Mouse (Mus musculus): ENCODE results near the gene Ggt1.
"Not testable (repeated sequence)": the region's sequence is repeated elsewhere in the genome, so short reads cannot be mapped to it uniquely, and the experiment has no call there.

The Ggt1 gene

GRCm38 (mm10) chr10:75561071-75561654 lies at the start of gene Ggt1:
Gene Ggt1, plus strand, starts transcription at chr10:75561604.
- DNase-seq (ENCODE audit: low spot score) = no peak

- no peak for DNase-seq (ENCODE audit: low spot score)
Observed at GRCm38 (mm10) chr10:75511897-75512296, 49.5 kb upstream of the Ggt1 start.

- no peak for DNase-seq (ENCODE audit: low spot score)
Observed at GRCm38 (mm10) chr10:75512796-75513195, 48.6 kb upstream of the Ggt1 start.

- no peak for DNase-seq (ENCODE audit: low spot score)
Observed at GRCm38 (mm10) chr10:75513306-75514067, 47.9 kb upstream of the Ggt1 start.

GRCm38 (mm10) chr10:75514361-75514760 lies 47.0 kb upstream of the Ggt1 start:
- DNase-seq (ENCODE audit: low spot score) = no peak

- DNase-seq (ENCODE audit: low spot score) = no peak
Observed at GRCm38 (mm10) chr10:75515216-75516037, 46.0 kb upstream of the Ggt1 start.

GRCm38 (mm10) chr10:75516038-75516723 lies 45.2 kb upstream of the Ggt1 start:
- DNase-seq (ENCODE audit: low spot score) = no peak

GRCm38 (mm10) chr10:75516724-75517072 lies 44.7 kb upstream of the Ggt1 start:
- DNase-seq (ENCODE audit: low spot score) = no peak

GRCm38 (mm10) chr10:75517073-75517757 lies 44.2 kb upstream of the Ggt1 start, which contains the start of gene Snrpd3:
Gene Snrpd3, plus strand, starts transcription at chr10:75517551.
- DNase-seq (ENCODE audit: low spot score) = peak; percentile 95

- DNase-seq (ENCODE audit: low spot score) = peak; percentile 94
Observed at GRCm38 (mm10) chr10:75517758-75518143, 43.7 kb upstream of the Ggt1 start, which contains the start of gene Gucd1. Gene Gucd1, minus strand, starts transcription at chr10:75517972.

GRCm38 (mm10) chr10:75520581-75520980 lies 40.8 kb upstream of the Ggt1 start:
- DNase-seq (ENCODE audit: low spot score) = no peak

GRCm38 (mm10) chr10:75521643-75522042 lies 39.8 kb upstream of the Ggt1 start:
- DNase-seq (ENCODE audit: low spot score) = no peak

GRCm38 (mm10) chr10:75525450-75525849 lies 36.0 kb upstream of the Ggt1 start:
- DNase-seq (ENCODE audit: low spot score) = not testable (repeated sequence)

- DNase-seq (ENCODE audit: low spot score) = no peak
Observed at GRCm38 (mm10) chr10:75530322-75530721, 31.1 kb upstream of the Ggt1 start.

GRCm38 (mm10) chr10:75531532-75532090 lies 29.8 kb upstream of the Ggt1 start:
- no peak for DNase-seq (ENCODE audit: low spot score)

GRCm38 (mm10) chr10:75534216-75534615 lies 27.2 kb upstream of the Ggt1 start:
- no peak for DNase-seq (ENCODE audit: low spot score)

- DNase-seq (ENCODE audit: low spot score) = no peak
Observed at GRCm38 (mm10) chr10:75534934-75535333, 26.5 kb upstream of the Ggt1 start.

- DNase-seq (ENCODE audit: low spot score) = no peak
Observed at GRCm38 (mm10) chr10:75535423-75535822, 26.0 kb upstream of the Ggt1 start.

- no peak for DNase-seq (ENCODE audit: low spot score)
Observed at GRCm38 (mm10) chr10:75536123-75536522, 25.3 kb upstream of the Ggt1 start.

- no peak for DNase-seq (ENCODE audit: low spot score)
Observed at GRCm38 (mm10) chr10:75547901-75548300, 13.5 kb upstream of the Ggt1 start.

- DNase-seq (ENCODE audit: low spot score) = no peak
Observed at GRCm38 (mm10) chr10:75548486-75548885, 12.9 kb upstream of the Ggt1 start.
